ENCODE assay signal across 10 mouse cellular contexts in the genomic region with DNA sequence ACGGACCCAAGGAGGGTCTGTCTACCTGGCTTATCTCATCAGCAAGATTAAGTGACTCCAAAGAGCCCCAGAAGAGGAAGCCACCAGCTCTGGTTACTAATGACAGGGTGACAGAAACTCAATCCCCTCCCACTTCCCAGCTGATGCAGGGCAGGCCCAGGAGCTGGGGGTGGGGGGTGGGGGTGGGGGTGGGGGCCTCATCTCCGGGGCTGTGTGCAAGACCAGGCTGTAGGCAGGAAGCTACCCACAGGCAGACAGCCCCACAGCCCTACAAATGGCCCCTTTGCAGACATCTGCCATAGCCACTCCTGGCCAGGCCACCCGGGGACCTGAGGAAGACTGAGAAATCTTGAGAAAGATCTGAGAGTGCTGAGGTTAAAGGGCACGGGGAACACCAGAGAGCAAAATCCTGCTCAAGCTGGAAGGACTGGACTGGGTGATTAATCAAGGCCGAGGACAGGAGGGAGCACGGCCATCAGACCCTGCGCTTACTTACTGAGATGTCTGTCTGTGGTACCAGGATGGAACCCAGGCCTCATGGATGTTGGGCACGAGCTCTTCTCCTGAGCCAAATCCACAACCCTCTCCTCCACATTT.
DNase-seq lines count a peak whose midpoint lies in the region; ATAC-seq and TF ChIP-seq lines count a peak whose summit lies in the region.
"Had no signal": no experiment of that assay in that cellular context is flagged by ENCODE, and none has a peak within 500 bp of the region (broad histone marks: within the 10 kb centered on the region; RNA-seq: fewer than 3 reads in every experiment).

No protein-coding gene starts in this region.

- peaks cover 8% of the 10 kb centered on the region; the same call in 1 of the 2 replicates for H3K27me3 ChIP-seq in forebrain, embryonic 10.5 days (ENCODE audit: poor library complexity, severe bottlenecking)
- H3K27me3 ChIP-seq in forebrain, embryonic 13.5 days = no peaks in the 10 kb centered on the region
- no peaks in the 10 kb centered on the region for H3K27me3 ChIP-seq in intestine, embryonic 14.5 days (replicated peaks; ENCODE audit: control insufficient read depth, insufficient read depth, low read length)
- H3K27me3 ChIP-seq in intestine, embryonic 15.5 days (replicated peaks) = no peaks in the 10 kb centered on the region
- H3K27me3 ChIP-seq in stomach, embryonic 16.5 days (ENCODE audit: control insufficient read depth, insufficient read depth, low read length) = no peaks in the 10 kb centered on the region
- no peaks in the 10 kb centered on the region for H3K27me3 ChIP-seq in stomach, postnatal 0 days (ENCODE audit: control insufficient read depth, insufficient read depth, low read length)

- no peaks in the 10 kb centered on the region for H3K9me3 ChIP-seq in forebrain, embryonic 10.5 days
- no peaks in the 10 kb centered on the region for H3K9me3 ChIP-seq in forebrain, embryonic 13.5 days (replicated peaks)
- H3K9me3 ChIP-seq in intestine, embryonic 14.5 days (ENCODE audit: control insufficient read depth, low read length) = no peaks in the 10 kb centered on the region
- H3K9me3 ChIP-seq in intestine, embryonic 15.5 days = no peaks in the 10 kb centered on the region
- H3K9me3 ChIP-seq in stomach, embryonic 16.5 days (replicated peaks; ENCODE audit: control insufficient read depth, low read length) = no peaks in the 10 kb centered on the region
- H3K9me3 ChIP-seq in stomach, postnatal 0 days (ENCODE audit: control insufficient read depth, low read length) = no peaks in the 10 kb centered on the region
- H3K9me3 ChIP-seq: midbrain, embryonic 12.5 days had no signal

- H3K4me2 ChIP-seq in forebrain, embryonic 13.5 days = no peak overlapping the region
- H3K4me2 ChIP-seq in intestine, embryonic 14.5 days (ENCODE audit: low read length) = no peak overlapping the region
- H3K4me2 ChIP-seq in intestine, embryonic 15.5 days (replicated peaks) = no peak overlapping the region
- no peak overlapping the region for H3K4me2 ChIP-seq in stomach, embryonic 16.5 days (ENCODE audit: low read depth, low read length)
- H3K4me2 ChIP-seq in stomach, postnatal 0 days (replicated peaks; ENCODE audit: low read depth) = no peak overlapping the region
- H3K4me2 ChIP-seq: midbrain, embryonic 12.5 days had no signal

- TF ChIP-seq CTCF in stomach, postnatal 0 days (IDR thresholded peaks at IDR 0.05; ENCODE audit: low read depth) = no peak

- peaks cover 70% of the 10 kb centered on the region for H3K4me1 ChIP-seq in forebrain, embryonic 10.5 days
- peaks cover 40% of the 10 kb centered on the region for H3K4me1 ChIP-seq in forebrain, embryonic 13.5 days
- peaks cover 33% of the 10 kb centered on the region for H3K4me1 ChIP-seq in intestine, embryonic 14.5 days (replicated peaks; ENCODE audit: control insufficient read depth, insufficient read depth, low read length)
- peaks cover 68% of the 10 kb centered on the region for H3K4me1 ChIP-seq in intestine, embryonic 15.5 days (replicated peaks)
- H3K4me1 ChIP-seq in stomach, embryonic 16.5 days (ENCODE audit: control insufficient read depth, insufficient read depth, low read length) = peaks cover 60% of the 10 kb centered on the region
- H3K4me1 ChIP-seq in stomach, postnatal 0 days (replicated peaks; ENCODE audit: control insufficient read depth, insufficient read depth) = peaks cover 5% of the 10 kb centered on the region; the same call in 1 of the 2 replicates

- peak overlapping the region; percentile 56 for H3K27ac ChIP-seq in forebrain, embryonic 10.5 days
- H3K27ac ChIP-seq in forebrain, embryonic 13.5 days = no peak overlapping the region
- peak overlapping the region; percentile 57; the same call in 1 of the 2 replicates for H3K27ac ChIP-seq in intestine, embryonic 14.5 days (ENCODE audit: low read depth)
- H3K27ac ChIP-seq in intestine, embryonic 15.5 days = no peak overlapping the region
- H3K27ac ChIP-seq in stomach, embryonic 16.5 days (ENCODE audit: low read length) = no peak overlapping the region
- H3K27ac ChIP-seq in stomach, postnatal 0 days (replicated peaks) = no peak overlapping the region
- H3K27ac ChIP-seq: midbrain, embryonic 12.5 days had no signal

- no peak overlapping the region for H3K9ac ChIP-seq in forebrain, embryonic 13.5 days
- H3K9ac ChIP-seq in intestine, embryonic 14.5 days (ENCODE audit: low read length) = no peak overlapping the region
- no peak overlapping the region for H3K9ac ChIP-seq in intestine, embryonic 15.5 days
- 0 out of 2 replicates have a peak overlapping the region, but pooled peaks have one; percentile 38 for H3K9ac ChIP-seq in stomach, embryonic 16.5 days (ENCODE audit: low read length)
- H3K9ac ChIP-seq in stomach, postnatal 0 days (ENCODE audit: low read length) = no peak overlapping the region
- H3K9ac ChIP-seq: forebrain, postnatal 0 days; midbrain, embryonic 12.5 days had no signal

- H3K4me3 ChIP-seq in forebrain, embryonic 10.5 days = no peak overlapping the region
- H3K4me3 ChIP-seq in forebrain, embryonic 13.5 days = no peak overlapping the region
- no peak overlapping the region for H3K4me3 ChIP-seq in intestine, embryonic 14.5 days (ENCODE audit: low read depth, low read length)
- no peak overlapping the region for H3K4me3 ChIP-seq in intestine, embryonic 15.5 days (replicated peaks)
- H3K4me3 ChIP-seq in stomach, embryonic 16.5 days (replicated peaks; ENCODE audit: low read length) = no peak overlapping the region
- no peak overlapping the region for H3K4me3 ChIP-seq in stomach, postnatal 0 days (ENCODE audit: low read depth, low read length)
- H3K4me3 ChIP-seq: midbrain, embryonic 12.5 days had no signal

- no peak for TF ChIP-seq EP300 in stomach, postnatal 0 days (optimal IDR thresholded peaks at IDR 0.05)

- H3K36me3 ChIP-seq in forebrain, embryonic 10.5 days (replicated peaks) = no peaks in the 10 kb centered on the region
- no peaks in the 10 kb centered on the region for H3K36me3 ChIP-seq in forebrain, embryonic 13.5 days (ENCODE audit: poor library complexity, severe bottlenecking)
- H3K36me3 ChIP-seq in intestine, embryonic 14.5 days (ENCODE audit: control insufficient read depth, insufficient read depth, low read length) = no peaks in the 10 kb centered on the region
- H3K36me3 ChIP-seq in intestine, embryonic 15.5 days = no peaks in the 10 kb centered on the region
- no peaks in the 10 kb centered on the region for H3K36me3 ChIP-seq in stomach, embryonic 16.5 days (ENCODE audit: control insufficient read depth, insufficient read depth, low read length)
- no peaks in the 10 kb centered on the region for H3K36me3 ChIP-seq in stomach, postnatal 0 days (ENCODE audit: control insufficient read depth, insufficient read depth, low read length)
- H3K36me3 ChIP-seq: midbrain, embryonic 12.5 days had no signal

- 58% methylated on average over 8 of the region's 8 CpGs for WGBS in forebrain, embryonic 10.5 days
- 65% methylated on average over 8 of the region's 8 CpGs for WGBS in forebrain, embryonic 13.5 days
- WGBS in intestine, embryonic 14.5 days = 15% methylated on average over 8 of the region's 8 CpGs
- 24% methylated on average over 8 of the region's 8 CpGs for WGBS in intestine, embryonic 15.5 days
- WGBS in stomach, embryonic 16.5 days = 30% methylated on average over 8 of the region's 8 CpGs
- WGBS in stomach, postnatal 0 days = 45% methylated on average over 8 of the region's 8 CpGs

- DNase-seq in forebrain, embryonic 10.5 days (ENCODE audit: extremely low spot score, low spot score) = no peak
- DNase-seq in intestine, embryonic 14.5 days (ENCODE audit: low spot score) = no peak
- DNase-seq in stomach, postnatal 0 days (ENCODE audit: low spot score) = no peak
- DNase-seq in yolk sac, embryonic 10.5 days (ENCODE audit: low spot score) = peak; percentile 65
- DNase-seq in natural killer cell, adult 2 months (ENCODE audit: low spot score in 2 of 2) = no peak
- DNase-seq: forebrain, postnatal 0 days had no signal

- ATAC-seq in forebrain, embryonic 13.5 days = no peak
- ATAC-seq in intestine, embryonic 14.5 days (replicated peaks; ENCODE audit: low FRiP score, low TSS enrichment, low read depth) = no peak
- ATAC-seq in intestine, embryonic 15.5 days = no peak
- no peak for ATAC-seq in stomach, embryonic 16.5 days (ENCODE audit: insufficient read depth, low FRiP score)
- ATAC-seq in stomach, postnatal 0 days (ENCODE audit: low FRiP score, low TSS enrichment) = no peak
- ATAC-seq: forebrain, postnatal 0 days had no signal

Comparison
In these comparisons a context has a peak if more than half of its experiments do, and no peak if none do; other contexts are left out.
1. H3K27ac ChIP-seq: peak in forebrain, embryonic 10.5 days (single experiment) and intestine, embryonic 14.5 days (single experiment); none in forebrain, embryonic 13.5 days (single experiment), intestine, embryonic 15.5 days (single experiment), stomach, embryonic 16.5 days (single experiment) and stomach, postnatal 0 days (single experiment).